Mouse (Mus musculus) stomach, embryonic 14.5 days (tissue): ENCODE measurements at regions not wholly inside any gene's neighbourhood (a gene's known extent, or its start where the extent isn't known, plus 50 kb on each side); places are given as distances from the start of the nearest gene placed in this dataset.

Experiments used
- ATAC-seq: fragments of 200-750 bp; cut with Nextera tagmentation; 2 replicates; pipeline ENCODE4 v1.8.0; 2017; ENCODE audit warnings: low read depth, moderate TSS enrichment; ENCODE audit not compliant: insufficient number of reproducible peaks, insufficient read depth, low FRiP score
- H3K27ac ChIP-seq: fragments of 300-500 bp; sonication (generic); 2 replicates; pipeline ENCODE4 v1.5.1; 2014; ENCODE audit warnings: mild to moderate bottlenecking, low read length, moderate library complexity, mixed read lengths
- H3K27me3 ChIP-seq: fragments of 300-500 bp; sonication (generic); 2 replicates; pipeline ENCODE4 v1.6.1; 2014; ENCODE audit warnings: low read length, control low read depth, mixed read lengths; ENCODE audit not compliant: control insufficient read depth, insufficient read depth
- H3K36me3 ChIP-seq: fragments of 300-500 bp; sonication (generic); 2 replicates; pipeline ENCODE4 v1.6.1; 2014; ENCODE audit warnings: mild to moderate bottlenecking, control low read depth, low read length, moderate library complexity, mixed read lengths; ENCODE audit not compliant: control insufficient read depth, insufficient read depth
- H3K4me1 ChIP-seq: fragments of 300-500 bp; sonication (generic); 2 replicates; pipeline ENCODE4 v1.6.1; 2014; ENCODE audit warnings: low read length, control low read depth, mixed read lengths; ENCODE audit not compliant: control insufficient read depth, insufficient read depth
- H3K4me2 ChIP-seq: fragments of 300-500 bp; sonication (generic); replicated peaks from 2 replicates; pipeline ENCODE4 v1.6.1; 2014; ENCODE audit warnings: low read depth, low read length, control low read depth
- H3K4me3 ChIP-seq: fragments of 300-500 bp; sonication (generic); 2 replicates; pipeline ENCODE4 v1.5.1; 2014; ENCODE audit warnings: low read depth, low read length, control low read depth
- H3K9ac ChIP-seq: fragments of 300-500 bp; sonication (generic); replicated peaks from 2 replicates; pipeline ENCODE4 v1.6.1; 2014; ENCODE audit warnings: low read depth, mild to moderate bottlenecking, control low read depth, low read length, moderate library complexity, mixed read lengths
- H3K9me3 ChIP-seq: fragments of 300-500 bp; sonication (generic); 2 replicates; pipeline ENCODE4 v1.6.1; 2016; ENCODE audit warnings: low read depth, low read length, control low read depth; ENCODE audit not compliant: control insufficient read depth
- WGBS: fragments of 180-500 bp; shearing (Covaris S2); extraction: QIAGEN DNeasy Blood & Tissue Kit; methylation state at CpG from one replicate; pipeline ENCODE4 v1.1.7; 2014; 5-methylcytosine and 5-hydroxymethylcytosine counted together

- ATAC-seq, result no peak
- Histone ChIP-seq H3K9ac (no peak overlapping the region), H3K4me2 (no peak overlapping the region), H3K4me1 (no peaks in the 10 kb centered on the region), H3K4me3 (no peak overlapping the region), H3K36me3 (no peaks in the 10 kb centered on the region), H3K27me3 (no peaks in the 10 kb centered on the region), H3K27ac (no peak overlapping the region), H3K9me3 (no peaks in the 10 kb centered on the region)
- WGBS, result 68% methylated on average over 1 of the region's 1 CpGs
Measured at GRCm38 (mm10) chr4:67589501-67589900, 762.1 kb downstream of the Tlr4 start.

- WGBS, result 66% methylated on average over 7 of the region's 7 CpGs
Measured at GRCm38 (mm10) chr4:67589976-67590727, 762.8 kb downstream of the Tlr4 start.

DNA sequence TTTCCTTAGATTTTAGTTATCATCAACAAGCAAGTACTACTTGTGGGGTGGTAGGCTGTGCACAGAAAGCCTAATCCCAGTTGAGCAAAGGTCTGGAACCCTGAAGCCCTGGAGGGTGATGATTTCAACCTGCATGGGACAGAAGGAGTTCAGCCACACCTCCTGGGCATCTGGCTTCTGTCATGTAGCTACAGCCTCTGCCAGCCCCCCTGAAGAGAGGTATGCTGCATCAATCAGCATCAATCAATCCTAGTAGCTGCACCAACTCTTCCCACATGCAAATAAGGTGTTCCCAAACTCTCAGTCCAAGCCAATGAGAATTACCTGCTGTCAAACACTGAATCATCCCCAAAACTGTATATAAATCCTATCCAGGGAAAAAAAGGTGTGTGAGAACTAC lies 779.8 kb downstream of the Tlr4 start:
- Histone ChIP-seq H3K4me1 (no peaks in the 10 kb centered on the region), H3K9me3 (no peaks in the 10 kb centered on the region), H3K9ac (no peak overlapping the region), H3K4me3 (no peak overlapping the region), H3K4me2 (no peak overlapping the region), H3K36me3 (no peaks in the 10 kb centered on the region), H3K27me3 (no peaks in the 10 kb centered on the region), H3K27ac (no peak overlapping the region)
- ATAC-seq, result no peak

More at GRCm38 (mm10) chr4:67589976-67590727, 762.8 kb downstream of the Tlr4 start:
- Histone ChIP-seq H3K4me1 (no peaks in the 10 kb centered on the region), H3K9ac (no peak overlapping the region), H3K27ac (no peak overlapping the region), H3K36me3 (no peaks in the 10 kb centered on the region), H3K9me3 (no peaks in the 10 kb centered on the region), H3K27me3 (no peaks in the 10 kb centered on the region), H3K4me3 (no peak overlapping the region), H3K4me2 (no peak overlapping the region)
- ATAC-seq, result no peak

- no peak overlapping the region for H3K4me3 ChIP-seq
- no peak overlapping the region for H3K27ac ChIP-seq
- ATAC-seq, result no peak
- H3K9me3 ChIP-seq, result no peaks in the 10 kb centered on the region
- no peak overlapping the region for H3K4me2 ChIP-seq
- no peak overlapping the region for H3K9ac ChIP-seq
- H3K36me3 ChIP-seq, result no peaks in the 10 kb centered on the region
- WGBS, result 74% methylated on average over 5 of the region's 5 CpGs
- H3K4me1 ChIP-seq, result no peaks in the 10 kb centered on the region
- H3K27me3 ChIP-seq, result no peaks in the 10 kb centered on the region
Measured at GRCm38 (mm10) chr4:67614486-67615067, 787.2 kb downstream of the Tlr4 start.

GRCm38 (mm10) chr4:67626641-67627040 lies 799.3 kb downstream of the Tlr4 start:
- Histone ChIP-seq H3K4me3 (no peak overlapping the region), H3K27me3 (no peaks in the 10 kb centered on the region), H3K36me3 (no peaks in the 10 kb centered on the region), H3K4me1 (no peaks in the 10 kb centered on the region), H3K4me2 (no peak overlapping the region), H3K9me3 (no peaks in the 10 kb centered on the region), H3K27ac (no peak overlapping the region), H3K9ac (no peak overlapping the region)
- ATAC-seq, result no peak

DNA sequence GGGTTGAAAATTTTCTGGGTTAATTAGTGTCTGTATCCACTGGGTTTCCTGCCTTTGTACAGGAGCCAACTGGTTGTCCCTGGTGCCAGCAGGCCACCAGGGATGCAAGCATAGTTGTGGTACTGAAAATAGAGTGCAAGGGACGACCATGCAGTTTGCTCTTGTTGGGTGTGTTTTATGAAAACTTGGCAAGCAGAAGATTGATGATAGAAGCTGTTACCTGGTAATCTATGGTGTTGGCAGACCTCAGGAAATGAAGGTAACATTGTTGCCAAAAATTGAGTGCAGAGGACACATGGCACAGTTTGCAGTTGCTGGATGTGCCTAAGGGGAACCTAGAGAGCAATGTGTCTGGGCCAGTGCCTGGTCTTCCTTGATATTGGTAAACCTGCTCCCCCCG lies 818.7 kb downstream of the Tlr4 start:
- 52% methylated on average over 2 of the region's 2 CpGs for WGBS
- ATAC-seq, result no peak

DNA sequence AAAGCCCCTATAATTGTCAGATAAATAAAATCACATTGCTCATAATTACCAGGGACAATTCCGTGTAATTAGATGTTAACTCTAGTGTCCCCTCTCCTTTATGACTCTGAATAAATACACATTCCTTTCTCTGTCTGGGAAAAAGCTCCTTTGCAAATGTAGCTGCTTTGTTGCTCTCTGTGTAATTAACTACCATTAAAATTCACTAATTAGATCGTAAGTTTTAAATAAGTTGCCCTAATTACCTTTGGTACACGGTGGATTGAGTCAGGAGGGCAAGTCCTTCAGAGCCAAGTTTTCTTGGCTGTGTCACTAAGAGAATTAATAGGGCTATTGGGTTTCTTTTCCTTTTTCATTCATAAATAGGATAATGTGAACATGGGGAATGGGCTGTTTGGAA lies 834.7 kb downstream of the Tlr4 start:
- Histone ChIP-seq H3K27ac (no peak overlapping the region), H3K4me3 (no peak overlapping the region), H3K4me2 (no peak overlapping the region), H3K9ac (no peak overlapping the region), H3K27me3 (no peaks in the 10 kb centered on the region), H3K36me3 (no peaks in the 10 kb centered on the region), H3K9me3 (no peaks in the 10 kb centered on the region), H3K4me1 (no peaks in the 10 kb centered on the region)
- WGBS, result 73% methylated on average over 3 of the region's 3 CpGs
- no peak for ATAC-seq

More for the DNA sequence above, 818.7 kb downstream of the Tlr4 start:
- H3K27ac ChIP-seq, result no peak overlapping the region
- no peak overlapping the region for H3K4me2 ChIP-seq
- no peak overlapping the region for H3K9ac ChIP-seq
- no peaks in the 10 kb centered on the region for H3K4me1 ChIP-seq
- no peaks in the 10 kb centered on the region for H3K27me3 ChIP-seq
- no peak overlapping the region for H3K4me3 ChIP-seq
- H3K9me3 ChIP-seq, result no peaks in the 10 kb centered on the region
- H3K36me3 ChIP-seq, result no peaks in the 10 kb centered on the region

DNA sequence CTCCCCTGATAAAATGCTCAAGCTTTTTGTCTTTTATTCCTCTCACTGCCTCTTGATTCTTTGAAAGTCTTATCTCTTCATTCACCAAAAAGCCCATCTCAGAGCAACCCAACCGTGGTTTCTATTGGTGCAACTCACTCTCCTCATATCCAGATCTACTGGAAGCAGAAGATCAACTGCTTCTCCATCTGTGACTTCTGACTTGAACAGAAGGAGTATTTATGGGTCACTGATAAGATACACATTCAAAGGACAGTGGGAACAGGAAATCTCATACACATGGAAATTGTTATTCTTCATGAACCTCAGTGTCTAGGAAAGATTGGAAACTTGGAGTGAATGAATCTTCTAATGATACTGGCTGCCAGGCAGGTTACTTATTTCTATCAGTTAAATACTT lies 846.6 kb downstream of the Tlr4 start:
- Histone ChIP-seq H3K9ac (no peak overlapping the region), H3K36me3 (no peaks in the 10 kb centered on the region), H3K4me2 (no peak overlapping the region), H3K4me1 (no peaks in the 10 kb centered on the region), H3K27me3 (no peaks in the 10 kb centered on the region), H3K27ac (no peak overlapping the region), H3K4me3 (no peak overlapping the region), H3K9me3 (no peaks in the 10 kb centered on the region)
- WGBS, result 61% methylated on average over 1 of the region's 1 CpGs
- ATAC-seq, result no peak

DNA sequence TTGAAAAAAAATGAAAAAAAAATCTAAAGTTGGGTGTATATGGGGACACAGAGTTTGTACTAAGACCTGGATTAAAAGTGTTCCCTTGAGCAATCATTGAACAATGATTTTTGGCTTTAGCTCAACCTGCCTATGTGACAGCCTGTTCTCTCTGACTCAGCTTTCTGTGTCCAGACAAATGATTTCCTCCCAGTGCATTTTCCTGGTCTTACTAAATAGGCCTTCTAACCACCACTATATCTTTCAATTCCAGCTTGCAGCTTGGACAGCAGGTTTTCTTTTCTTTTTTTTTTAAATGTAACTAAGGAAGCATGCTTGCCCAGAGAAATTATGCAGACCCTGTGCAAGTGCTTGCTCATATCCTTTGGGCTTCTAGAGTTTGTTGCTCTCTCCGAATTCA lies 850.2 kb downstream of the Tlr4 start:
- no peak overlapping the region for H3K4me3 ChIP-seq
- no peaks in the 10 kb centered on the region for H3K9me3 ChIP-seq
- H3K4me2 ChIP-seq, result no peak overlapping the region
- ATAC-seq, result no peak
- no peak overlapping the region for H3K9ac ChIP-seq
- no peaks in the 10 kb centered on the region for H3K36me3 ChIP-seq
- 75% methylated on average over 1 of the region's 1 CpGs for WGBS
- H3K27me3 ChIP-seq, result no peaks in the 10 kb centered on the region
- H3K4me1 ChIP-seq, result no peaks in the 10 kb centered on the region
- no peak overlapping the region for H3K27ac ChIP-seq
